Mouse (Mus musculus) embryo, embryonic 10.5 days (tissue): ENCODE results near the gene Lmod3.
A peak's percentile ranks its signal among the peaks of the same experiment; 100 is the strongest.

Source experiments
- DNase-seq: peaks from one replicate; pipeline ENCODE4 v3.0.0-alpha.2; 2015; ENCODE audit warnings: low spot score

Lmod3 gene

GRCm38 (mm10) chr6:97226083-97226491 lies 26.5 kb downstream of the Lmod3 start:
- DNase-seq, result no peak

DNA sequence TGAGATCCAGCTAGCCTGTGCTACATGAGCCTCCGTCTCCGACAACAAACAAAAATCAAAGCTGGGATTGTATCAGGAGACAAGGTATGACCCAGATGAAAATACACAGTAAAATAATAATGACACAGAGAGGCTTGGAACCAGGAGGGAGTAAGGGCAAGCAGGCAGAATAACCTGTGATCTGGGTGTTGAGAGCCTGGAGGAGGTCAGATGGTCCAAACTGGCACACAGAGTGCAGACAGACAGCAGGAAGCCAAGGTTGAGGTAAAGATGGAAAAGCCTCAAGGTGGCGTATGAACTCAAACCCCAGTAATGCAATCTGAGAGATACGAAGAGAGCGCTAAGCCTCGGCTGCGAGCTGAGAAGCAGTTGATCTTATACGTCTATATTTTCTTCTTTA lies 28.1 kb downstream of the Lmod3 start:
- no peak for DNase-seq

GRCm38 (mm10) chr6:97223566-97223965 lies 29.0 kb downstream of the Lmod3 start:
- no peak for DNase-seq

GRCm38 (mm10) chr6:97222931-97223467 lies 29.6 kb downstream of the Lmod3 start:
- DNase-seq, result no peak

- no peak for DNase-seq
Measured at GRCm38 (mm10) chr6:97222321-97222720, 30.2 kb downstream of the Lmod3 start.

DNA sequence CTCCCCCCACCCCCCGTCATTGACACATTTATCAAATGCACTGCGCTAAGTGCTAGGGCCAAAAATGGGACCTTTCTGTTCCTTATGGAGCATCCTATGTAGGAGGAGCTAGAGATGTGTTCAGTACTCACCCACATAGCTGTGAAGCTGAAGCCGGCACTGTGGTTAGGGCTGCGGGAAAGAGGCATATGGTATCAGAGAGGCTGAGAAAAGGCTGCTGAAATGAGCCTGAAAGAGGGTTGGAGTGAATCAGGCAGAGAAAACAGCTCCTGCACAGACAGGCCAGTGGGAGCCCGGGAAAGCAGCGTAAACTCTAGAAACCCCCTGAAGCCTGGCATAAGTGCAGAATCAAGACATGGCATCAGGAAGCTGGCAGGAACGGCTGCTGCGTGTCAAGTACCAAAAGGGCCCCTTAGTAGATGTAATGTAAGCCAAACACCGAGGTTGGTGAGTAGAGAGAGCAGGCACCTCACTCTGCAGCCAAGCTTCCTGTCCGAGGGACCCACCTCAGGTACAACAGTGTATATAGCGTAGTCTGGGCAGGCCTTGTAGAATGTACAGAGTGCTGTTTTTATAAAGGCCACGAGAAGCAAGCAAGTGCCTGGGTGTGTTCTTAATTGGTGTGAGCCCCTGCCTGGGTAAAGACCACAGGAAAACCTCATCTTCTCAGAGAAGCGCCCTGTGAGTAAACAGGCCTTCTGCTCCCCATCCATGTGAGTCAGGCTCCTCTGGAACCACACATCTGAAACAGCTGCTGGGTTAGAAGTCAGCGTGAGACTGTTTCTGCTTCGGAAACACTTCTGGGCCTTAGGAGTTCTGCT lies 31.1 kb downstream of the Lmod3 start:
- no peak for DNase-seq

- no peak for DNase-seq
Measured at GRCm38 (mm10) chr6:97220672-97221071, 31.9 kb downstream of the Lmod3 start.

GRCm38 (mm10) chr6:97216154-97216821 lies 36.3 kb downstream of the Lmod3 start:
- no peak for DNase-seq

DNA sequence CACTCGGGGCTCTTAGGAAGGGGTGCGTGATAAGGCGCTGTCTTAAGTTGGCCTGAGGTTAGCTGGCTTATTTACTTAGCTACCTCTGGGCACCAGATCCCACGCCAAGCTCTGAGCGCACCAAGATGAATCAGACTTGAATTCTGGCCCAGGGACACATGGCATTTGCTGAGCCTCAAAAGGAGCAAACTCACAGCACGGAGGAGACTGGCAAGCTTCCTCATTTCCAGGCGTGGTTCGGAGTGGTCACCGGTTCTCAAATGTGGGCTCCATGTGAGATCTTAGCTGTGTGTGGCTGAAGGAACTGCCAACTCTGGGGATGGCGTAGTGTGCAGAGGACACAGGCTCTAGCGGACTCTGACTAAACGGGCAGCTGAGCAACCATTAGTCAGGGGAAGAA lies 40.6 kb downstream of the Lmod3 start:
- no peak for DNase-seq

DNA sequence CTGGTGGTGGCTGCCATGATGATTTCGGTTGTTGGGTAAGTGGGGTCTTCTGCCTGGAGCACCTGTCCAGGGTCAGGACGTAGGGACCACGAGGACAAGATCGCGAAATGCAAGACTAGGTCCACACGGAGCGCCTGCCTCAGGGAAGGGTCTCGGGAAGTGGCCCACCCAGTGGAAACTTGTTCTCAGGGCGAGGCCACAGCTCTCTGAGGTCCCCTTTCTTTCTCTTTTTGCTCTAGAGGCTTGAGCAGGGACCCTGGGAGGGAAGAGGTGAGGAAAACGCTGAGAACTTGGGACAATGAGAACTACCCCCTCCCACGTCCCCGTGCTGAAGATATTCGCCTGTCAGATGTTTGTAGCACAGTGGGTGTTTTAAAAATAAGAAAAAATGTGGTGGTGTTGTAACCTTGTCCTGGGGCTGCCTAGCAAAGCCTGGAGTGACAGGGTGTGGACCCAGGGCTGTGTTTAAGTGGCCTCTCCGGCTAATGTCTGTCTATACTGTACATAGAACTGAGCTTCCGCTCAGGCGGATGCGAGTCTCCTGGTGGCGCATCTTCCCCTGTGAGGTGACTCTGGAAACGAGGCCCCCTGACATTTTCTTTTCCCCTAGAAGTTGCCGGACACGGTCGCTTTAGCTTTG lies 41.5 kb downstream of the Lmod3 start:
- DNase-seq, result peak; percentile 43

DNA sequence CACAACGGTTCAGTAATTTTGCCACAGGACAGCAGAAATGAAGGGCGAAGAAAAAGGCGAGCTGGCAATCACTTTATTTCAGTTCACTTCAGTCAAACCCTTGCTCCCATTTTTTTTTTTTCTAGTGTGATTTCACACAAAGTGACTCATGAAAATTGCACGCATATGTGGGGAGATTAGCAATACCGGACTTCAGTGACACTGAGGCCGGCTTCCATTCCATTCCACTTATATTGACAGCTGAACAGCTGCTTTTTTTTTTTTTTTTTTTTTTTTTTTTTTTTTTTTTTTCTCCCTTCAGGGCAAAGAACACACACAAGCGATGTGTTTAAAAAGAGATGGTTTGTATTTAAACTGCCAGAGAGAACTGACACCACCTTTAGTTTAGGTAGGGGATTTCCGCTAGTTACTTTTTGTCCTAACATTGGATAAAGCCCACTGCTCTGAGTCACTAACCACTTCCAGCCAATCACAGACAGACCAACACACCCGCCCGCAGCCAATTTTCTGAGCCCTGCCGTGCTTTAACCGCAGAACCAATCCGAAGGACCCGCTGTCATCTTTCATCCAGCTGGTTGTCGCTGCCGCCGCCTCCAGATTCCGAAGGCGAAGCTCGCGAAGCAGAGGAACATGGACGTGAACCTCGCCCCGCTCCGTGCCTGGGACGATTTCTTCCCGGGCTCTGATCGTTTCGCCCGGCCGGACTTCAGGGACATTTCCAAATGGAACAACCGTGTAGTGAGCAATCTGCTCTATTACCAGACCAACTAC lies 42.2 kb downstream of the Lmod3 start, which contains the start of gene Arl6ip5:
TSS of gene Arl6ip5 (plus strand) at position 499 of the 771 bp plus-strand sequence.
- peak; percentile 95 for DNase-seq

DNA sequence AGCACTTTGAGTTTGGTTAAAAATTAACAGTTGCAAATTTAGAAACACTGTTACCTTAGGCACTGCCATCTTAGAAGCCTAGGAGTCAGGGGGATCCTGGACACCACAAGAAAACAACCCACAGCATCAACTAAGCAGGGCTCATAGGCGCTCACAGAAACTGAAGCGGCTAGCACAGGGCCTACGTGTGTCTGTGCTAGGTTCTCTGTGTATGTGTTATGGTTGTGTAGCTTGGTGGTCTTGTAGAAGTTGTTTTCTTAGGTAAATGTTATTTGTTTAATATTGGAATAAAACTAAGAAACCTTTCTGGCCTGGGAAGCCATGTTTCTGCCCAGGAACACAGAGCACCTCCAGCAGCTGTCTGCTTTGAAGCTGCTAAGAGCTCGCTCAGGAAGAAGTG lies 42.8 kb downstream of the Lmod3 start:
- DNase-seq, result no peak

GRCm38 (mm10) chr6:97209201-97209600 lies 43.4 kb downstream of the Lmod3 start:
- DNase-seq, result no peak

DNA sequence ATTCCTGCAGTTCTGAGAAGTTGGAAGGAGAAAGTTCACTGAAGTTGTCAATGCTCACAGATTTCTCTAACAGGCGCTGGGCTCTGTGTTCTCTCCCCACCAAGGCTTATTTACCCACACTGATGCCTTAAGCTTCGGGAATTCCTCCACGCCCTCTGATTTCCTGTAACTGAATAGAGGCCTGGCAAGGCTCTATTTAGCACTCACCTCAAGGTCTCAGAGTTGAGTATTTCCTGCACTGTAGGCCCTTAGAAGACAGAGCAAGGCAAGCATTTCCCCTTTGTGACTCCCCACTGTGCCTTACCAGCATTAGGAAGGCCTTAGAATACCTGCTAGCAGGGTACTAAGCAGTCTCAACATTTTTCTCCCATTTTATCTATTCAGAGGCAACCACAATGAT lies 44.2 kb downstream of the Lmod3 start:
- no peak for DNase-seq

DNA sequence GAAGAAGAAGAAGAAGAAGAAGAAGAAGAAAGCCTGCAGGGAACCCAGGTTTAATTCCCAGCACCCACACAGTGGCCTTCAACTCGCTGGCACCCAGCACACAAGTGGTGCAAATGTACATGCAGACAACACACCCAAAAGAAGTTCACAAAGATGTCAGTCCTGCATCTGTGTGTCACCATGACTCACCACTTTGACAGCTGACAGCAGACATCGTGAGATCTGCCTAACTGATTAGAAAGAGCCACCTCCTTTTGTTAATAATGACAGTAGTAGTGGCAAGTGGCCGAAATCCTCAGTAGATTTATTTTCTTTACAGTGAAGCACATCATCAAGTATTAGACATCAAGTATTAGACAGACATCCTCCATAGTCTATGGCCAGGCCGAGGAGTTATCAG lies 45.5 kb downstream of the Lmod3 start:
- no peak for DNase-seq

- peak; percentile 100 for DNase-seq
Measured at GRCm38 (mm10) chr6:97205439-97205885, 47.1 kb downstream of the Lmod3 start, which contains the start of gene Uba3. Gene Uba3 (minus strand): TSS chr6:97205647.

GRCm38 (mm10) chr6:97204952-97205351 lies 47.6 kb downstream of the Lmod3 start:
- peak; percentile 47 for DNase-seq

GRCm38 (mm10) chr6:97204252-97204869 lies 48.2 kb downstream of the Lmod3 start:
- DNase-seq, result peak; percentile 16

- no peak for DNase-seq
Measured at GRCm38 (mm10) chr6:97202477-97202876, 50.1 kb downstream of the Lmod3 start.

DNA sequence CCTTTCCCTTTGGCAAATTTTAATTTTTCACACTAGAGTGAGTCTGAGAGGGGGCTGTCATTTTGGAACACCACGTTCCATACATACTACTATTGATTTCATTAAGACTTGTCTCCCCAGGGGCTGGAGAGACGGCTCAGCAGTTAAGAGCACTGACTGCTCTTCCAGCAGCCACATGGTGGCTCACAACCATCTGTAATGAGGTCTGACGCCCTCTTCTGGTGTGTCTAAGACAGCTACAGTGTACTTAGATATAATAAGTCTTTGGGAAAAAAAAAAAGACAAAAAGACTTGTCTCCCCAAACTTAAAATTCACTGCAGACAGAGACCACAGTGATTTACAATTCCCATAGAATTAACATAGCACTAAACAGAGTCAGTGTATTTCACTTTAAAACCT lies 52.1 kb downstream of the Lmod3 start:
- no peak for DNase-seq
